Mouse (Mus musculus): Measurements from ENCODE around the gene Tmem62. TPM values are rescaled to one million over a fixed set of nuclear protein-coding genes. Genes with fewer than 3 reads are reported as not detected.

Gene Tmem62
- polyA plus RNA-seq (2015; fragmentation: Nextera tagmentation; extraction: Ambion mirVana), result 14.6 and 15.0 TPM in 2 replicates

- H3K27ac ChIP-seq, result peak within 1 kb of the TSS; percentile 92
- peaks cover 12% of the 10 kb centered on the region for H3K4me1 ChIP-seq
- ATAC-seq (replicated peaks), result peak; percentile 89
- no peaks in the 10 kb centered on the region for H3K9me3 ChIP-seq
- 2% methylated on average over 71 of the region's 71 CpGs for WGBS
- H3K36me3 ChIP-seq (replicated peaks), result no peaks in the 10 kb centered on the region
- 0 out of 2 replicates have a peak, but pooled peaks cover 3% of the 10 kb centered on the region for H3K27me3 ChIP-seq (replicated peaks)
- H3K4me3 ChIP-seq, result peak within 1 kb of the TSS; percentile 89
- peak within 1 kb of the TSS; percentile 81 for H3K9ac ChIP-seq
- H3K4me2 ChIP-seq, result peak within 1 kb of the TSS; percentile 95
These were observed at the start of gene Tmem62 for GRCm38 (mm10) chr2:120976990-120977925. Tmem62 (plus strand) TSS chr2:120977017.

GRCm38 (mm10) chr2:120933038-120933437 lies 43.8 kb upstream of the Tmem62 start:
- 98% methylated on average over 3 of the region's 3 CpGs for WGBS
- no peak for ATAC-seq (replicated peaks)

GRCm38 (mm10) chr2:120951208-120951607 lies 25.6 kb upstream of the Tmem62 start:
- Histone ChIP-seq H3K9me3 (no peaks in the 10 kb centered on the region), H3K4me1 (no peaks in the 10 kb centered on the region), H3K4me2 (no peak overlapping the region), H3K9ac (no peak overlapping the region), H3K27me3 (replicated peaks) (no peaks in the 10 kb centered on the region), H3K27ac (no peak overlapping the region), H3K4me3 (no peak overlapping the region), H3K36me3 (replicated peaks) (peaks cover 19% of the 10 kb centered on the region)
- WGBS, result 79% methylated on average over 5 of the region's 5 CpGs
- no peak for ATAC-seq (replicated peaks)

More at GRCm38 (mm10) chr2:120933038-120933437, 43.8 kb upstream of the Tmem62 start:
- Histone ChIP-seq H3K4me2 (no peak overlapping the region), H3K27me3 (replicated peaks) (no peaks in the 10 kb centered on the region), H3K4me3 (no peak overlapping the region), H3K9me3 (no peaks in the 10 kb centered on the region), H3K9ac (no peak overlapping the region), H3K27ac (no peak overlapping the region), H3K4me1 (no peaks in the 10 kb centered on the region), H3K36me3 (replicated peaks) (peaks cover 51% of the 10 kb centered on the region)

- H3K9me3 ChIP-seq, result no peaks in the 10 kb centered on the region
- ATAC-seq (replicated peaks), result no peak
- H3K27me3 ChIP-seq (replicated peaks), result no peaks in the 10 kb centered on the region
- WGBS, result 83% methylated on average over 2 of the region's 2 CpGs
- H3K36me3 ChIP-seq (replicated peaks), result peaks cover 11% of the 10 kb centered on the region; the same call in 1 of the 2 replicates
- no peak overlapping the region for H3K4me3 ChIP-seq
- H3K4me2 ChIP-seq, result no peak overlapping the region
- no peak overlapping the region for H3K27ac ChIP-seq
- no peak overlapping the region for H3K9ac ChIP-seq
- H3K4me1 ChIP-seq, result no peaks in the 10 kb centered on the region
These were observed 24.5 kb upstream of the Tmem62 start for GRCm38 (mm10) chr2:120952176-120952938.

GRCm38 (mm10) chr2:120959363-120959762 lies 17.5 kb upstream of the Tmem62 start:
- peaks cover 3% of the 10 kb centered on the region; the same call in 1 of the 2 replicates for H3K36me3 ChIP-seq (replicated peaks)
- no peak overlapping the region for H3K9ac ChIP-seq
- no peak overlapping the region for H3K27ac ChIP-seq
- 93% methylated on average over 2 of the region's 2 CpGs for WGBS
- H3K9me3 ChIP-seq, result no peaks in the 10 kb centered on the region
- no peak overlapping the region for H3K4me2 ChIP-seq
- no peak for ATAC-seq (replicated peaks)
- H3K4me3 ChIP-seq, result no peak overlapping the region
- no peaks in the 10 kb centered on the region for H3K4me1 ChIP-seq
- H3K27me3 ChIP-seq (replicated peaks), result no peaks in the 10 kb centered on the region

- no peaks in the 10 kb centered on the region for H3K4me1 ChIP-seq
- no peak overlapping the region for H3K9ac ChIP-seq
- H3K4me2 ChIP-seq, result no peak overlapping the region
- H3K27ac ChIP-seq, result no peak overlapping the region
- peaks cover 3% of the 10 kb centered on the region; the same call in 1 of the 2 replicates for H3K36me3 ChIP-seq (replicated peaks)
- 97% methylated on average over 5 of the region's 5 CpGs for WGBS
- H3K9me3 ChIP-seq, result no peaks in the 10 kb centered on the region
- H3K27me3 ChIP-seq (replicated peaks), result no peaks in the 10 kb centered on the region
- no peak overlapping the region for H3K4me3 ChIP-seq
- ATAC-seq (replicated peaks), result no peak
These were observed 17.0 kb upstream of the Tmem62 start for GRCm38 (mm10) chr2:120959827-120960226.

- Histone ChIP-seq H3K4me2 (no peak overlapping the region), H3K27me3 (replicated peaks) (no peaks in the 10 kb centered on the region), H3K9me3 (no peaks in the 10 kb centered on the region), H3K27ac (no peak overlapping the region), H3K4me1 (no peaks in the 10 kb centered on the region), H3K9ac (no peak overlapping the region), H3K4me3 (no peak overlapping the region), H3K36me3 (replicated peaks) (0 out of 2 replicates have a peak, but pooled peaks cover 3% of the 10 kb centered on the region)
- ATAC-seq (replicated peaks), result no peak
- 94% methylated on average over 1 of the region's 1 CpGs for WGBS
These were observed 16.6 kb upstream of the Tmem62 start for GRCm38 (mm10) chr2:120960261-120960660.

GRCm38 (mm10) chr2:120963110-120963509 lies 13.7 kb upstream of the Tmem62 start:
- H3K27me3 ChIP-seq (replicated peaks), result no peaks in the 10 kb centered on the region
- ATAC-seq (replicated peaks), result no peak
- no peak overlapping the region for H3K27ac ChIP-seq
- WGBS, result 94% methylated on average over 7 of the region's 7 CpGs
- H3K4me3 ChIP-seq, result no peak overlapping the region
- 0 out of 2 replicates have a peak, but pooled peaks cover 3% of the 10 kb centered on the region for H3K36me3 ChIP-seq (replicated peaks)
- no peak overlapping the region for H3K4me2 ChIP-seq
- H3K9ac ChIP-seq, result no peak overlapping the region
- H3K4me1 ChIP-seq, result 0 out of 2 replicates have a peak, but pooled peaks cover 7% of the 10 kb centered on the region
- no peaks in the 10 kb centered on the region for H3K9me3 ChIP-seq

GRCm38 (mm10) chr2:120965486-120965885 lies 11.3 kb upstream of the Tmem62 start:
- WGBS, result 89% methylated on average over 3 of the region's 3 CpGs
- no peak overlapping the region for H3K4me3 ChIP-seq
- no peaks in the 10 kb centered on the region for H3K9me3 ChIP-seq
- H3K36me3 ChIP-seq (replicated peaks), result 0 out of 2 replicates have a peak, but pooled peaks cover 3% of the 10 kb centered on the region
- H3K27me3 ChIP-seq (replicated peaks), result no peaks in the 10 kb centered on the region
- peaks cover 22% of the 10 kb centered on the region for H3K4me1 ChIP-seq
- H3K9ac ChIP-seq, result no peak overlapping the region
- no peak for ATAC-seq (replicated peaks)
- H3K27ac ChIP-seq, result no peak overlapping the region
- H3K4me2 ChIP-seq, result no peak overlapping the region

- Histone ChIP-seq H3K9ac (peak overlapping the region; percentile 85), H3K27me3 (replicated peaks) (0 out of 2 replicates have a peak, but pooled peaks cover 3% of the 10 kb centered on the region), H3K36me3 (replicated peaks) (no peaks in the 10 kb centered on the region), H3K4me3 (peak overlapping the region; percentile 89), H3K4me1 (peaks cover 32% of the 10 kb centered on the region), H3K4me2 (peak overlapping the region; percentile 71), H3K27ac (peak overlapping the region; percentile 91), H3K9me3 (no peaks in the 10 kb centered on the region)
- ATAC-seq (replicated peaks), result peak; percentile 84
- under 1% methylated on average over 23 of the region's 23 CpGs for WGBS
These were observed 6.7 kb upstream of the Tmem62 start for GRCm38 (mm10) chr2:120970045-120970539.

GRCm38 (mm10) chr2:120970559-120971080 lies 6.2 kb upstream of the Tmem62 start, which contains the start of gene Ubr1:
Ubr1 (minus strand) TSS chr2:120970715.
- Histone ChIP-seq H3K27ac (peak within 1 kb of the TSS; percentile 91), H3K27me3 (replicated peaks) (0 out of 2 replicates have a peak, but pooled peaks cover 3% of the 10 kb centered on the region), H3K4me3 (peak within 1 kb of the TSS; percentile 89), H3K9me3 (no peaks in the 10 kb centered on the region), H3K4me1 (peaks cover 32% of the 10 kb centered on the region), H3K9ac (peak within 1 kb of the TSS; percentile 85), H3K4me2 (peak within 1 kb of the TSS; percentile 71), H3K36me3 (replicated peaks) (no peaks in the 10 kb centered on the region)
- peak; percentile 95 for ATAC-seq (replicated peaks)
- under 1% methylated on average over 39 of the region's 39 CpGs for WGBS
